Mouse (Mus musculus) intestine, postnatal 0 days (tissue): Measurements from ENCODE around the gene Flvcr1. TPM values are rescaled to one million over a fixed set of nuclear protein-coding genes. Genes with fewer than 3 reads are reported as not detected.

Experiments used
- ATAC-seq: fragments of 200-750 bp; cut with Nextera tagmentation; 2 replicates; pipeline ENCODE4 v1.8.0; 2017; ENCODE audit warnings: mild to moderate bottlenecking, moderate TSS enrichment, moderate library complexity
- H3K27ac ChIP-seq: fragments of 300-500 bp; sonication (generic); 2 replicates; pipeline ENCODE4 v1.5.1; 2014; ENCODE audit warnings: mild to moderate bottlenecking, low read depth, low read length, moderate library complexity
- H3K27me3 ChIP-seq: fragments of 300-500 bp; sonication (generic); replicated peaks from 2 replicates; pipeline ENCODE4 v1.6.1; 2014; ENCODE audit warnings: low read length, mixed read lengths; ENCODE audit not compliant: control insufficient read depth, insufficient read depth
- H3K36me3 ChIP-seq: fragments of 300-500 bp; sonication (generic); 2 replicates; pipeline ENCODE4 v1.6.1; 2014; ENCODE audit warnings: mild to moderate bottlenecking, moderate library complexity; ENCODE audit not compliant: control insufficient read depth, insufficient read depth
- H3K4me1 ChIP-seq: fragments of 300-500 bp; sonication (generic); replicated peaks from 2 replicates; pipeline ENCODE4 v1.6.1; 2014; ENCODE audit warnings: antibody characterized with exemption, low read length, mixed read lengths; ENCODE audit not compliant: control insufficient read depth, insufficient read depth
- H3K4me2 ChIP-seq: fragments of 300-500 bp; sonication (generic); replicated peaks from 2 replicates; pipeline ENCODE4 v1.6.1; 2014; ENCODE audit warnings: low read depth, mild to moderate bottlenecking, moderate library complexity
- H3K4me3 ChIP-seq: fragments of 300-500 bp; sonication (generic); 2 replicates; pipeline ENCODE4 v1.5.1; 2014; ENCODE audit warnings: low read depth, low read length
- H3K9ac ChIP-seq: fragments of 300-500 bp; sonication (generic); 2 replicates; pipeline ENCODE4 v1.6.1; 2014; ENCODE audit warnings: mild to moderate bottlenecking, low read depth, low read length
- H3K9me3 ChIP-seq: fragments of 300-500 bp; sonication (generic); 2 replicates; pipeline ENCODE4 v1.6.1; 2016; ENCODE audit warnings: mixed run types; ENCODE audit not compliant: control insufficient read depth
- CTCF ChIP-seq: sonication (generic); IDR thresholded peaks from 2 replicates; pipeline ENCODE4 v1.5.1; 2016; ENCODE audit warnings: low read depth, mild to moderate bottlenecking, control low read depth, antibody characterized with exemption, moderate library complexity
- WGBS: fragments of 180-500 bp; shearing (Covaris S2); extraction: QIAGEN DNeasy Blood & Tissue Kit; methylation state at CpG from one replicate; pipeline ENCODE4 v1.1.7; 2014; 5-methylcytosine and 5-hydroxymethylcytosine counted together
- polyA plus RNA-seq: library from polyadenylated mRNA; unstranded; fragments of >200 nt; fragmentation: Nextera tagmentation; extraction: Ambion mirVana; gene quantifications from 2 replicates; pipeline ENCODE4 v1.2.1, GENCODE M21; 2015

Flvcr1 gene
- polyA plus RNA-seq, 1 experiment from 2014 or later = 57.4 TPM

- H3K36me3 ChIP-seq = peaks cover 3% of the 10 kb centered on the region; the same call in 1 of the 2 replicates
- peak overlapping the region; percentile 96 for H3K27ac ChIP-seq
- 0 out of 2 replicates have a peak, but pooled peaks cover 3% of the 10 kb centered on the region for H3K4me1 ChIP-seq
- TF ChIP-seq CTCF = no peak
- H3K9ac ChIP-seq = no peak overlapping the region
- H3K4me2 ChIP-seq = peak overlapping the region; percentile 21
- WGBS = 39% methylated on average over 6 of the region's 6 CpGs
- H3K9me3 ChIP-seq = no peaks in the 10 kb centered on the region
- peak; percentile 62 for ATAC-seq
- H3K4me3 ChIP-seq = no peak overlapping the region
- H3K27me3 ChIP-seq = no peaks in the 10 kb centered on the region
These were observed 45.7 kb upstream of the Flvcr1 start for GRCm38 (mm10) chr1:191071613-191072012.

GRCm38 (mm10) chr1:191070259-191070658 lies 44.3 kb upstream of the Flvcr1 start:
- ATAC-seq = no peak
- Histone ChIP-seq H3K4me1 (0 out of 2 replicates have a peak, but pooled peaks cover 3% of the 10 kb centered on the region), H3K9ac (no peak overlapping the region; the same call in 1 of the 2 replicates), H3K4me3 (no peak overlapping the region), H3K4me2 (no peak overlapping the region), H3K27ac (peak overlapping the region; percentile 96), H3K9me3 (no peaks in the 10 kb centered on the region), H3K27me3 (no peaks in the 10 kb centered on the region), H3K36me3 (peaks cover 3% of the 10 kb centered on the region; the same call in 1 of the 2 replicates)
- TF ChIP-seq CTCF = no peak
- 73% methylated on average over 4 of the region's 4 CpGs for WGBS

DNA sequence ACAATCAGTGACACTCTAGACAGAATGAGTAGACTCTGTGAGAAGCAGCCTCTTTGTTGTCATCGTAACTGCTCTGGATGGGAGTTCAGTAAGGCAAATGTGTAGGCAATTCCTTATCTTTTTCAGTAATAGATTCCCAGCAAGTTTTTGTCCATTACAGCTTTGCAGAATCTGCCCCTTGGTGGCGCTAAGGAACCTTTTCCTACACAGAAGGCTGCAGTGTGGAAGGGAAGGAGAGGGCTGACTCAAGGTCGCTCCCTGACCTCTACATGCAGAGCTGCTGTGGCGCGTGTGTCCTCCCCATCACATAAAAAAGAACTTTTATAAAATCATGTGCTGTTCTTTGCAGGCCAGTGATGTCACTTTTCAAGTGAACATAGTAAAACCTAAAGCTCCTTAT lies 42.4 kb upstream of the Flvcr1 start:
- H3K27ac ChIP-seq = no peak overlapping the region
- WGBS = 74% methylated on average over 5 of the region's 5 CpGs
- H3K4me2 ChIP-seq = no peak overlapping the region
- H3K4me3 ChIP-seq = no peak overlapping the region
- H3K27me3 ChIP-seq = no peaks in the 10 kb centered on the region
- peak; percentile 67 for TF ChIP-seq CTCF
- 0 out of 2 replicates have a peak, but pooled peaks cover 3% of the 10 kb centered on the region for H3K4me1 ChIP-seq
- no peak overlapping the region for H3K9ac ChIP-seq
- no peaks in the 10 kb centered on the region for H3K9me3 ChIP-seq
- H3K36me3 ChIP-seq = peaks cover 3% of the 10 kb centered on the region; the same call in 1 of the 2 replicates
- ATAC-seq = no peak

DNA sequence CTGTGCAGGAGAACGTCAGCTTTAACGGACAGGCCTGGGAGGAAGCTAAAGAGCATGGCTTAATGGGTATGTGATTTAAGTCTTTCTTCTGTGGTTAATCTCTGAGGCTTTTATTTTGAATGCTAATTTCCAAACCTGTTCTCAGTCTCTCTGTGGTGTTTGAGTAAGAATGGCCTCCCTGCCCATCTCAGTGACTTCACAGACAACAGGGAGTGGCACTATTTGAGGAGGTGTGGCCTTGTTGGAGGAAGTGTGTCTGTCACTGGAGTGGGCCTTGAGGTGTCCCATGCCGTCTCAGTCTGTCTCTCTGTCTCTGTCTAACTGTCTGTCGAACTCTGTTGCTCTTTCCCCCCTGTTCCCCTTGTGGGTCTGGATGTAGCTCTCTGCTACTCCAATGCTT lies 39.2 kb upstream of the Flvcr1 start:
- no peak overlapping the region for H3K4me2 ChIP-seq

DNA sequence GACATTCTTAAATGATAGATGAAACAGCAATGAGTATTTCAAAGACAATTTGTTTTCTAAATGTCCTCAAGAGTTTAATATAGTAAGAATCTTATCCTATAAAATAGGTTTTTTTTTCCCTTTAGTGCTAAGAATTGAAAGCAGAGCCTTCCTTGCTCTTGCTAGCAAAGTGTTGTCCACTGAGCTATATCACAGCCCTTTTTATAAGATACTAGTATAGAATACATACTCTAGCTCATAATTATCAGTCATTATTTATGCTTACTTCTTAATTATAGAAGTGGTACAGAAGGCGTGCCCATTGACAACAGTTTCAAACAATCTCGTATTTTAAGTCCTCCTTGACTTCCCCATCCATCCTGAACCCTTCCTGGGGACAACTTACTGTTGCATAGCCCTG lies 38.6 kb upstream of the Flvcr1 start:
- no peak overlapping the region for H3K4me2 ChIP-seq
- no peak overlapping the region for H3K9ac ChIP-seq
- no peak overlapping the region for H3K4me3 ChIP-seq
- H3K36me3 ChIP-seq = 0 out of 2 replicates have a peak, but pooled peaks cover 3% of the 10 kb centered on the region
- H3K27ac ChIP-seq = no peak overlapping the region
- no peaks in the 10 kb centered on the region for H3K27me3 ChIP-seq
- 79% methylated on average over 2 of the region's 2 CpGs for WGBS
- ATAC-seq = no peak
- no peaks in the 10 kb centered on the region for H3K9me3 ChIP-seq
- TF ChIP-seq CTCF = no peak
- peaks cover 6% of the 10 kb centered on the region; the same call in 1 of the 2 replicates for H3K4me1 ChIP-seq

More for the DNA sequence above, 39.2 kb upstream of the Flvcr1 start:
- Histone ChIP-seq H3K4me1 (peaks cover 6% of the 10 kb centered on the region; the same call in 1 of the 2 replicates), H3K27me3 (no peaks in the 10 kb centered on the region), H3K27ac (no peak overlapping the region), H3K4me3 (no peak overlapping the region), H3K9ac (no peak overlapping the region), H3K36me3 (peaks cover 3% of the 10 kb centered on the region; the same call in 1 of the 2 replicates), H3K9me3 (no peaks in the 10 kb centered on the region)
- 70% methylated on average over 4 of the region's 4 CpGs for WGBS
- TF ChIP-seq CTCF = no peak
- no peak for ATAC-seq

GRCm38 (mm10) chr1:191063700-191064099 lies 37.7 kb upstream of the Flvcr1 start:
- Histone ChIP-seq H3K36me3 (0 out of 2 replicates have a peak, but pooled peaks cover 5% of the 10 kb centered on the region), H3K9me3 (no peaks in the 10 kb centered on the region), H3K27ac (no peak overlapping the region), H3K4me1 (peaks cover 6% of the 10 kb centered on the region; the same call in 1 of the 2 replicates), H3K27me3 (no peaks in the 10 kb centered on the region), H3K4me3 (peak overlapping the region; percentile 84), H3K9ac (no peak overlapping the region), H3K4me2 (peak overlapping the region; percentile 87)
- no peak for TF ChIP-seq CTCF
- WGBS = 57% methylated on average over 9 of the region's 9 CpGs
- ATAC-seq = no peak
